Mouse (Mus musculus): ENCODE data around the gene Tulp2.

The Tulp2 gene

GRCm38 (mm10) chr7:45550821-45551511, 69.3 kb downstream of the Tulp2 start:
- in situ Hi-C loops (cut with MseI, MboI), result no loop called here

GRCm38 (mm10) chr7:45551512-45551883, 69.8 kb downstream of the Tulp2 start:
- in situ Hi-C loops (cut with MseI, MboI), result no loop called here

GRCm38 (mm10) chr7:45553519-45553918, 71.8 kb downstream of the Tulp2 start:
- in situ Hi-C loops (cut with MseI, MboI), result no loop called here

- in situ Hi-C loops (cut with MseI, MboI), result no loop called here
Measured at GRCm38 (mm10) chr7:45553990-45554389, 72.3 kb downstream of the Tulp2 start.

GRCm38 (mm10) chr7:45554744-45555143, 73.1 kb downstream of the Tulp2 start, which contains the start of gene Hsd17b14:
TSS of gene Hsd17b14 (plus strand) at chr7:45554893.
- in situ Hi-C loops (cut with MseI, MboI), result no loop called here

- in situ Hi-C loops (cut with MseI, MboI), result no loop called here
Measured at GRCm38 (mm10) chr7:45555787-45556186, 74.1 kb downstream of the Tulp2 start.

- in situ Hi-C loops (cut with MseI, MboI), result no loop called here
Measured at GRCm38 (mm10) chr7:45558907-45559306, 77.2 kb downstream of the Tulp2 start.

- in situ Hi-C loops (cut with MseI, MboI), result loop anchor here in 1 of 2 experiments (10.0 kb wide), 1 partner anchor 85 kb away; no protein-coding TSS in a partner anchor
Measured at GRCm38 (mm10) chr7:45560241-45560640, 78.6 kb downstream of the Tulp2 start.

- in situ Hi-C loops (cut with MseI, MboI), result loop anchor here in 1 of 2 experiments (10.0 kb wide), 1 partner anchor 86 kb away; no protein-coding TSS in a partner anchor
Measured at GRCm38 (mm10) chr7:45560843-45561623, 79.4 kb downstream of the Tulp2 start.

GRCm38 (mm10) chr7:45561624-45562520, 80.2 kb downstream of the Tulp2 start:
- in situ Hi-C loops (cut with MseI, MboI), result loop anchor here in 1 of 2 experiments (10.0 kb wide), 1 partner anchor 87 kb away; no protein-coding TSS in a partner anchor

GRCm38 (mm10) chr7:45564811-45565210, 83.1 kb downstream of the Tulp2 start:
- in situ Hi-C loops (cut with MseI, MboI), result loop anchor here in 1 of 2 experiments (10.0 kb wide), 1 partner anchor 90 kb away; no protein-coding TSS in a partner anchor

GRCm38 (mm10) chr7:45565446-45565845, 83.8 kb downstream of the Tulp2 start:
- in situ Hi-C loops (cut with MseI, MboI), result loop anchor here in 1 of 2 experiments (10.0 kb wide), 1 partner anchor 91 kb away; no protein-coding TSS in a partner anchor

- in situ Hi-C loops (cut with MseI, MboI), result loop anchor here in 1 of 2 experiments (10.0 kb wide), 1 partner anchor 92 kb away; no protein-coding TSS in a partner anchor
Measured at GRCm38 (mm10) chr7:45567112-45567779, 85.6 kb downstream of the Tulp2 start.

GRCm38 (mm10) chr7:45567780-45568516, 86.3 kb downstream of the Tulp2 start:
- in situ Hi-C loops (cut with MseI, MboI), result loop anchor here in 1 of 2 experiments (10.0 kb wide), 1 partner anchor 93 kb away; no protein-coding TSS in a partner anchor

- in situ Hi-C loops (cut with MseI, MboI), result loop anchor here in 1 of 2 experiments (10.0 kb wide), 1 partner anchor 94 kb away; no protein-coding TSS in a partner anchor
Measured at GRCm38 (mm10) chr7:45568601-45569473, 87.2 kb downstream of the Tulp2 start.

GRCm38 (mm10) chr7:45570103-45570741, 88.5 kb downstream of the Tulp2 start, which contains the start of gene Bcat2:
TSS of gene Bcat2 (plus strand) at chr7:45570153.
- in situ Hi-C loops (cut with MseI, MboI), result no loop called here

GRCm38 (mm10) chr7:45571966-45572365, 90.3 kb downstream of the Tulp2 start:
- in situ Hi-C loops (cut with MseI, MboI), result no loop called here
